Mouse (Mus musculus) CH12.LX (cell line): ENCODE data around the gene Slc5a10.

ENCODE experiments used
- CTCF ChIP-seq, 2 experiments: IDR thresholded peaks in 1 of 2; conservative IDR thresholded peaks in 1 of 2; 2 replicates each; pipeline ENCODE4 v1.5.1; 2011 to 2012; ENCODE audit warnings: low read depth in 2 of 2, low read length in 2 of 2, improper control_type of control experiment in 1 of 2, inconsistent platforms in 1 of 2, mild to moderate bottlenecking in 1 of 2, moderate library complexity in 1 of 2
- EP300 ChIP-seq: IDR thresholded peaks from 2 replicates; pipeline ENCODE4 v1.6.1; 2011; ENCODE audit warnings: low read length, improper control_type of control experiment
- NRF1 ChIP-seq: IDR thresholded peaks from 2 replicates; pipeline ENCODE4 v1.6.1; 2014; ENCODE audit warnings: low read depth, mild to moderate bottlenecking, inconsistent platforms, low read length, improper control_type of control experiment, moderate library complexity
- ZKSCAN1 ChIP-seq: IDR thresholded peaks from 2 replicates; pipeline ENCODE4 v1.6.1; 2012; ENCODE audit warnings: low read depth, inconsistent platforms, low read length, improper control_type of control experiment, borderline replicate concordance
- ZMIZ1 ChIP-seq: IDR thresholded peaks from 2 replicates; pipeline ENCODE4 v1.6.1; 2012; ENCODE audit warnings: low read depth, mild to moderate bottlenecking, inconsistent platforms, low read length, improper control_type of control experiment

GRCm38 (mm10) chr11:61761584-61762407, 41.2 kb upstream of the Slc5a10 start, which contains the start of gene Prpsap2:
- no peak for TF ChIP-seq EP300
- TF ChIP-seq ZMIZ1 = peak; percentile 77
- no peak for TF ChIP-seq CTCF (conservative IDR thresholded peaks at IDR 0.05 in 1 of 2, IDR thresholded peaks at IDR 0.05 in 1 of 2; ENCODE audit: low read depth in 2 of 2, low read length in 2 of 2)
- no peak for TF ChIP-seq ZKSCAN1
- TF ChIP-seq NRF1 = peak; percentile 48; the same call in 1 of the 2 replicates
